Mouse (Mus musculus) thymus, adult 2 months (tissue): ENCODE data around the gene Pax1. TPM values are rescaled to one million over a fixed set of nuclear protein-coding genes. Genes with fewer than 3 reads are reported as not detected.

Source experiments
- DNase-seq: peaks from one replicate; pipeline ENCODE4 v3.0.0; 2021
- H3K27ac ChIP-seq: fragments of 200-500 bp; 2 replicates; pipeline ENCODE4 v1.5.1; 2012; ENCODE audit warnings: low read length, control low read depth; ENCODE audit not compliant: control insufficient read depth, insufficient read depth
- H3K27me3 ChIP-seq: fragments of 200-500 bp; 2 replicates; pipeline ENCODE4 v1.6.1; 2012; ENCODE audit warnings: mild to moderate bottlenecking, low read length, moderate library complexity, mixed read lengths; ENCODE audit not compliant: control insufficient read depth, insufficient read depth
- H3K36me3 ChIP-seq: fragments of 200-500 bp; 2 replicates; pipeline ENCODE4 v1.6.1; 2012; ENCODE audit warnings: mild to moderate bottlenecking, low read length, moderate library complexity; ENCODE audit not compliant: control insufficient read depth, insufficient read depth
- H3K4me1 ChIP-seq: fragments of 200-500 bp; replicated peaks from 2 replicates; pipeline ENCODE4 v1.6.1; 2012; ENCODE audit warnings: low read length; ENCODE audit not compliant: control insufficient read depth, insufficient read depth
- H3K4me3 ChIP-seq: fragments of 200-500 bp; 2 replicates; pipeline ENCODE4 v1.5.1; 2012; ENCODE audit warnings: mild to moderate bottlenecking, low read length, control low read depth, moderate library complexity; ENCODE audit not compliant: control insufficient read depth, insufficient read depth
- CTCF ChIP-seq: fragments of 200-500 bp; IDR thresholded peaks from 2 replicates; pipeline ENCODE4 v1.5.1; 2012; ENCODE audit warnings: mild to moderate bottlenecking, control low read depth, low read length, moderate library complexity, borderline replicate concordance; ENCODE audit not compliant: control insufficient read depth, poor library complexity, insufficient read depth; ENCODE audit errors: extremely low read depth
- POLR2A ChIP-seq: fragments of 200-500 bp; IDR thresholded peaks from 2 replicates; pipeline ENCODE4 v1.6.1; 2012; ENCODE audit warnings: mild to moderate bottlenecking, low read length, control low read depth, moderate library complexity; ENCODE audit not compliant: control insufficient read depth, poor library complexity, insufficient read depth; ENCODE audit errors: extremely low read depth
- WGBS: fragments of 180-500 bp; shearing (Covaris S2); methylation state at CpG from one replicate; pipeline ENCODE4 v1.1.7; 2018; 5-methylcytosine and 5-hydroxymethylcytosine counted together
- polyA plus RNA-seq: library from polyadenylated mRNA; depleted of rRNA; stranded (reverse); fragments of >200 nt; gene quantifications from 2 replicates; pipeline ENCODE4 v1.2.3, GENCODE M21; 2012

Pax1 gene
- polyA plus RNA-seq, 1 experiment, result 92.3 TPM

- no peak overlapping the region for H3K4me3 ChIP-seq
These were observed 8.4 kb downstream of the Pax1 start for GRCm38 (mm10) chr2:147370091-147370490.

GRCm38 (mm10) chr2:147371289-147371688 lies 9.6 kb downstream of the Pax1 start:
- Histone ChIP-seq H3K4me3 (no peak overlapping the region), H3K27ac (no peak overlapping the region), H3K36me3 (no peaks in the 10 kb centered on the region), H3K4me1 (no peaks in the 10 kb centered on the region), H3K27me3 (peaks cover 10% of the 10 kb centered on the region; the same call in 1 of the 2 replicates)
- no peak for TF ChIP-seq CTCF
- TF ChIP-seq POLR2A, result no peak
- DNase-seq, result no peak

More at GRCm38 (mm10) chr2:147370091-147370490, 8.4 kb downstream of the Pax1 start:
- TF ChIP-seq CTCF (no peak), POLR2A (no peak)
- Histone ChIP-seq H3K36me3 (no peaks in the 10 kb centered on the region), H3K27me3 (peaks cover 10% of the 10 kb centered on the region; the same call in 1 of the 2 replicates), H3K4me1 (no peaks in the 10 kb centered on the region), H3K27ac (no peak overlapping the region)
- WGBS, result 20% methylated on average over 5 of the region's 5 CpGs
- DNase-seq, result no peak

GRCm38 (mm10) chr2:147371840-147372239 lies 10.1 kb downstream of the Pax1 start:
- H3K27ac ChIP-seq, result no peak overlapping the region
- no peaks in the 10 kb centered on the region for H3K36me3 ChIP-seq
- WGBS, result 16% methylated on average over 4 of the region's 4 CpGs
- H3K4me1 ChIP-seq, result no peaks in the 10 kb centered on the region
- peaks cover 10% of the 10 kb centered on the region; the same call in 1 of the 2 replicates for H3K27me3 ChIP-seq
- no peak for TF ChIP-seq CTCF
- TF ChIP-seq POLR2A, result no peak
- no peak overlapping the region for H3K4me3 ChIP-seq
- DNase-seq, result no peak

- H3K27me3 ChIP-seq, result peaks cover 6% of the 10 kb centered on the region; the same call in 1 of the 2 replicates
These were observed 11.4 kb downstream of the Pax1 start for GRCm38 (mm10) chr2:147372947-147373666.

GRCm38 (mm10) chr2:147373667-147374007 lies 11.9 kb downstream of the Pax1 start:
- H3K4me1 ChIP-seq, result no peaks in the 10 kb centered on the region
- WGBS, result 5% methylated on average over 19 of the region's 19 CpGs
- no peak overlapping the region for H3K4me3 ChIP-seq
- no peak overlapping the region for H3K27ac ChIP-seq
- H3K36me3 ChIP-seq, result no peaks in the 10 kb centered on the region
- no peak for TF ChIP-seq POLR2A
- TF ChIP-seq CTCF, result no peak
- H3K27me3 ChIP-seq, result peaks cover 3% of the 10 kb centered on the region; the same call in 1 of the 2 replicates
- DNase-seq, result no peak

More at GRCm38 (mm10) chr2:147372947-147373666, 11.4 kb downstream of the Pax1 start:
- DNase-seq, result no peak
- Histone ChIP-seq H3K36me3 (no peaks in the 10 kb centered on the region), H3K4me3 (no peak overlapping the region), H3K4me1 (no peaks in the 10 kb centered on the region), H3K27ac (no peak overlapping the region)
- WGBS, result 9% methylated on average over 28 of the region's 28 CpGs
- TF ChIP-seq POLR2A (no peak), CTCF (no peak)

GRCm38 (mm10) chr2:147374245-147374644 lies 12.5 kb downstream of the Pax1 start:
- 2% methylated on average over 4 of the region's 4 CpGs for WGBS
- H3K36me3 ChIP-seq, result no peaks in the 10 kb centered on the region

More at GRCm38 (mm10) chr2:147374245-147374644, 12.5 kb downstream of the Pax1 start:
- no peak for DNase-seq
- H3K4me1 ChIP-seq, result no peaks in the 10 kb centered on the region
- TF ChIP-seq POLR2A (no peak), CTCF (no peak)
- peaks cover 3% of the 10 kb centered on the region; the same call in 1 of the 2 replicates for H3K27me3 ChIP-seq
- H3K27ac ChIP-seq, result no peak overlapping the region
- no peak overlapping the region for H3K4me3 ChIP-seq
